Mouse (Mus musculus): ENCODE data around the gene Rab3gap2. TPM values are rescaled to one million over a fixed set of nuclear protein-coding genes. Genes with fewer than 3 reads are reported as not detected.
A peak's percentile ranks its signal among the peaks of the same experiment; 100 is the strongest.
"Not testable (repeated sequence)": the region's sequence is repeated elsewhere in the genome, so short reads cannot be mapped to it uniquely, and the experiment has no call there.

The Rab3gap2 gene
- total RNA-seq, 2 experiments from 2014 or later = 51.7 to 59.6 TPM

- ATAC-seq (replicated peaks; ENCODE audit: poor library complexity, severe bottlenecking) = peak; percentile 40; the same call in 1 of the 2 replicates
Measured at GRCm38 (mm10) chr1:185277022-185277421, 73.1 kb downstream of the Rab3gap2 start.

DNA sequence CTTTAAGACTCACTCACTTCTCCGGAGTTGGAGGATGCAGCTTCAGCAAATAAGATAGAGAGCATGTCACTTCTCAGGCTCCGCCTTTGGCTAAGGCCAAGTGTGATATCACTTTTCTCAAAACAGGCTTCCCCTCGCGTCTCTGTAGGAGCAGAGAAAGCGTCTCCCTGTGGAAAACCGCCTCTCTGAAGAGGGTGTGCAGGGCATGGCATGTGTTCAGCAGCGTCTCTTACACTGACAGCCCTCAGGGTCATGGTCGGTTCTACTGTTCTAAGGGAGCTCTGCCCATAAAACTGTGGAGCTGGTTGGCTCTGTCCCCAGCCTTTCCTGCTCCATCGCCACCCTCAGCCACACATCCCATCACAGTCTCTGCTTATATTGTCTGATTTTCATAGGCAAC, 75.4 kb downstream of the Rab3gap2 start:
- no peak for ATAC-seq (replicated peaks; ENCODE audit: poor library complexity, severe bottlenecking)

- no peak for ATAC-seq (replicated peaks; ENCODE audit: poor library complexity, severe bottlenecking)
Measured at GRCm38 (mm10) chr1:185280616-185281015, 76.7 kb downstream of the Rab3gap2 start.

- ATAC-seq (replicated peaks; ENCODE audit: poor library complexity, severe bottlenecking) = no peak
Measured at GRCm38 (mm10) chr1:185282846-185283245, 78.9 kb downstream of the Rab3gap2 start.

GRCm38 (mm10) chr1:185283247-185283646, 79.3 kb downstream of the Rab3gap2 start:
- no peak for ATAC-seq (replicated peaks; ENCODE audit: poor library complexity, severe bottlenecking)

GRCm38 (mm10) chr1:185284740-185285139, 80.8 kb downstream of the Rab3gap2 start:
- ATAC-seq (replicated peaks; ENCODE audit: poor library complexity, severe bottlenecking) = no peak

DNA sequence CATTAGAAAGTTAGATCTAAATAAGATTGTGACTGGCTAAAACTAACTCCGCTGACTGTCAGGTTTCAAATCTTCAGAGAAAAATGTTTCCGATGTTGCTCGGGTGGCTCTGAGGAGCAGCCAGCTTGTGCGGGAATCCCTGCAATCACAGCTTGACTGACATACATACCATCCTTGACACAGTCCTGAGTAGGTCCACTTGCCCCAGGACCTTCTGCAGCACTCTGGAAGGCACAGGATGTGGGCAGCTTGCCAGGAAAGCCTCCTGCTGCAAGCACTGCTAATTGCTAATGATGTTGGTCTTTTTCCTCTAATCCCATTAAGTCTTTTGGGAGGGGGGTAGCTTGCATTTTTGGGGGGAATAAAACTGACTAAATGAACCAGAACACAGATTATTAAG, 81.3 kb downstream of the Rab3gap2 start:
- ATAC-seq (replicated peaks; ENCODE audit: poor library complexity, severe bottlenecking) = no peak

DNA sequence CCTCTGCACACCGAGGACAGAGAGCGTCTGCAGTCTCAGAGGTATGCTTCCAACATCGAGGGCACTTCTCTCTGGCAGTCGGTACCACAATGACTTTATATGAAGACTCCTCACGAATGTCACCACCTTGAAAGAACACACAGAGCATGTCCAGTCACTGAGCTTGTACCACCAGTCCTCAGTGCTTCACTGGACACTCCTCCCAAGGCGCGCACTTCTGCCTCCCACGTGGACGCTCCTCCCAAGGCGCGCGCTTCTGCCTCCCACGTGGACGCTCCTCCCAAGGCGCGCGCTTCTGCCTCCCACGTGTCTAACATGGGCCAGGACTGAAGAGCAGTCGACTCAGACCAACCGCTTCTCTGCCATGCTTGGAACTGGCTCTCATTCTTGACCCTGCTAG, 83.1 kb downstream of the Rab3gap2 start:
- no peak for ATAC-seq (replicated peaks; ENCODE audit: poor library complexity, severe bottlenecking)

GRCm38 (mm10) chr1:185289231-185289630, 85.3 kb downstream of the Rab3gap2 start:
- ATAC-seq (replicated peaks; ENCODE audit: poor library complexity, severe bottlenecking) = no peak

DNA sequence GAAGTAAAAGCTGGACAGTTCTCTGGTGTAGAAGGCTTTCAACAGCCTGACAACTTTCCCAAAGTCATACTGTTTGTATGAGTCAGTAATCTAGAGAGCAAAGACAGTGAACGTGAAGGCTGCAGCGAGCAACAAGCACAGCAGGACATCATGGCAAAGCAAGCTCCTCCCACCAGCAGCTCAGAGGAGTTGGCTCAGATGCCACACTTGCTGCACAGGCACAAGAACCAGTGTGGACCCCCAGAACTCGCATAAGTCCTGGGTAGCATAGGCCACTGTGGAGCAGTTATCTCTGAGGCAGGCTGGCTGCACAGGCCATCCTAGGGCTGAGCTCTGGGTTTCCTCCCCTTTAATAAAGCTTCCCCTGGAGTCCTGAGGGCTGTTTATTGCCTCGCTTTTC, 87.4 kb downstream of the Rab3gap2 start:
- ATAC-seq (replicated peaks; ENCODE audit: poor library complexity, severe bottlenecking) = no peak

DNA sequence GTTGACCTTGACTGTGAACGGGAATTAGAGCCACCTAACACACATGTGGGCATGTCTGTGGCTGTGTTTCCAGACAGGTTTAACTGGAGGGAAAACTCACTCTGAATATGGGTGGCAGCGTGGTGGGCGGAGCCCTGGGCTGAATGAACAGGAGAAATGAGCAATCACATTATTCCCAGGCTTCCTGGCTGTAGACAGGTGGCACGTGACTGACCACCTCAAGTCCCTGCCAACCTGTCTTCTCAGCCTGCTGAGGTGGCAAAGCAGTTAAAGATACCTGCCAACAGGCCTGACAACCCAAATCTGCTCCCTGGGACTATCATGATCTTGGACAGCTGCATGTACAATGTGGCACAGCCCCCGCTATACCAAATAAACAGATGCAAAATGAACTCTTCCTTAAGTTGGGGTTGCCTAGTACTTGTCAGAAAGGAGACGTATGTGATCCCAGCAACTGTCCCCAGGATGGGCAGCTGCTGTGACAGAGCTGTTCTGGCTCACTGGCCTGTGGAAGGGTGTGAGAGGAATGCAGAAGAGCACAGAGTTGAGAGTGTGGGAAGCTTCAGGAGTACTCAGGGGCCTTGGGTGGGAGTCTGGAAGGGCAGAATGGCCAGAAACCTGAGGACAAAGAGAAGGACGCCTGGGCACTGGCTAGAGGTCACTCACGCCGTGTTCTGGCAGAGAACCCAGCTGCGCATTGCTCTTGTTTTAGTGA, 88.9 kb downstream of the Rab3gap2 start:
- ATAC-seq (replicated peaks; ENCODE audit: poor library complexity, severe bottlenecking) = no peak

- no peak for ATAC-seq (replicated peaks; ENCODE audit: poor library complexity, severe bottlenecking)
Measured at GRCm38 (mm10) chr1:185296850-185297249, 92.9 kb downstream of the Rab3gap2 start.

DNA sequence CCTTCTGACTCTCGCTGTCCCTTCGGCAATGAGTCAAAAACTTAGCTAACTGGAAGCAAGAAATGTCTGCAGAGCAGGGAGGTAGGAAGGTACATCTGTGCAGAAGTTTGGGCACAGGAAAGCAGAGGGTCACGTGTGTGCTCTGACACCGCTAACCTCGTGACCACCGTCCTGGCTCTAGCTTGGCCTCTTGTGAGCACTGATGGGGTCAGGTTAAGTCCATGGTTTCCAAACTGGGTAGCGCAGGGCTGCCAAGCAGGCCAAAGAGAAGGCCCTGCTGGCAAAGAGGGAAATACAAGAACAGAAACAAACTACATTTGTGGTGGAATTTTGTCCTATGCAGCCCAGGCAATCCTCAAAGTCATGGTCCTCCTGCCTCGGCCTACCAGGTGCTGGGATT, 94.6 kb downstream of the Rab3gap2 start:
- no peak for ATAC-seq (replicated peaks; ENCODE audit: poor library complexity, severe bottlenecking)

GRCm38 (mm10) chr1:185302816-185303215, 98.9 kb downstream of the Rab3gap2 start:
- no peak for ATAC-seq (replicated peaks; ENCODE audit: poor library complexity, severe bottlenecking)

- ATAC-seq (replicated peaks; ENCODE audit: poor library complexity, severe bottlenecking) = no peak
Measured at GRCm38 (mm10) chr1:185306836-185307235, 102.9 kb downstream of the Rab3gap2 start.

DNA sequence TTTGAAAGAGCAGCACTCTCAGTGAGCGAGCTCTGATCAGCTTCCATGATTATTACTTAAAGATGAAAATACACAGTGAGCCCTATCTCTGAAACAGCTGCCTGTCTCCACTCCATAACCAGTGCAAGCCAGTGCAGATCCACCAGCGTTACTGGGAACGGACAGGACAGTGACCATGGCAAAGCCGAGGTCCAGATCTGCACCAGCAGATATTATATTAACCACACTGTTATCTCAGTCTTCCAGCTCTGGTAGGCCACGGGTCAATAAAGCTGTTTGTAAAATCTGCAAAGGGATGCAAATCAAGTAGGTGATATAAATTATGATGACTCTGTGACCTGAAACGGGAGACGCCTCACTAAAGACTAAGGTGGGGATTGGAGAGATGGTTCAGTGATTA, 103.7 kb downstream of the Rab3gap2 start:
- ATAC-seq (replicated peaks; ENCODE audit: poor library complexity, severe bottlenecking) = no peak

DNA sequence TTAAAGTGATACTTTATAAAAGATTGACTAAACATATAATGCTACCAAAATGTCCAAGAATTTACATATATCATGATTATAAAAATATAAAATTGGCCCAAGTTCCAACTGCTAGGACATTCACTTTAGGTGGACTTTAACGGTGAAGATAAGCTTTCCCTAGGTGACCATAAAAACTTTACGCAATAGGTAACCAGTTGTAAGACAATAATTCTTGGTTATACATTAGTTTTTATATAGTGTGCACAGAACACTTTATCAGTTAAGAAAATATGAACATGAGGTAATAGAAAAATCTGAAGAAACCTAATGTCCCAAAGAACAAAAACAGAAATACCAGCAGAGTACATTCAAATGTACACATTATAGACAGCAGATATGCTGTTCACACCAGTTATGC, 104.4 kb downstream of the Rab3gap2 start:
- ATAC-seq (replicated peaks; ENCODE audit: poor library complexity, severe bottlenecking) = no peak

DNA sequence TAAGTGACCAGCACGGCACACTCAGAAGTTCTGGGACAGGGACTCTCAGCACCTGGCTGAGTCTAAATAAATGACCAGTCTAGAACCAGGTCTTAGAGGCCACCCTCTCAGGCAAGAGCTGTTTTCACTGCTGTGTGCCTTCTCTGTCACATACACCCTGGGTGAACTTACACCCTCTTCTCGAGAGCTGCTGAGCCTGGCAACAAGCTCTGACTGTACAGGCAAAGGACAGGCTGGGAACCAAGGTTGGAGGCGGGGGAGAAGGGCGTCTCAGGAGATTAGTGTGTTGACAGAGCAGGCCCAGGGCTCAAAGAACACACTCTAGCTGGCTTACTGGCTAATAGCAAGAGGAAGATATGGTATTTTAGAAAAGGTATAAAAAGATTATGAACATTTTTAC, 105.0 kb downstream of the Rab3gap2 start:
- ATAC-seq (replicated peaks; ENCODE audit: poor library complexity, severe bottlenecking) = no peak

DNA sequence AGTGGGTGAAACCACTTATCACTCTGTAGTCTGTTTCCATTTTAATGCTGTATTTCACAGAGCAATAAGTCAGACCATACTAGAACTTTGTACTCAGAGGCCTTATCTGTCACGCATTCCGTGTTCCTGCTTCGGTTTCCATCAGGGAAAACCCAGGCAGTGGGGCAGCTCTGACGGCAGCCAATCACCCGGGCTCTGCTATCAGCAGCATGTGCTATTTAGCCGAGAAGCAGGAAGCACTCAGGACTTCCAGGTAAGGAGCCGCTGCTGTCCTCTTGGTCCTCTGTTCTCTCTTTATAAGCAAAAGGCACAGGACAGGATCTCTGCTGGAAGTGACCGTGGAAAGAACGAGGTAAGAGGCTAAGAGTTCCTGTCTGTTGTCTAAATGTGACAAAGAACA, 108.0 kb downstream of the Rab3gap2 start:
- no peak for ATAC-seq (replicated peaks; ENCODE audit: poor library complexity, severe bottlenecking)

DNA sequence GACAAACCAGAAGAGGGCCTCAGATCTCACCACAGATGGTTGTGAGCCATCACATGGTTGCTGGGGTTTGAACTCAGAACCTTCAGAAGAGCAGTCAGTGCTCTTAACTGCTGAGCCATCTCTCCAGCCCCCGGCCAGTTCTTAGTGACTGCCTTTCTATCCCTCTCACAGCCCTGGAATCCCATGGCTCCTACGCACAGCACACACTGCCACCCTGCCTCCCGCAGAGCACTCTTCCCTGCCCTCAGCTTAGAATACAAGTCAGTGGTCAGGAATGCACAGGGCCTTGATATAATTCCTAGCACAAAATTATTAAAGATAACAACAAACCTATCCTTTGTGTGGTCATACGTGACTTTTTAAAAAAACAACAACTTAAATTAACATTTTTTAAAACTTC, 110.6 kb downstream of the Rab3gap2 start:
- no peak for ATAC-seq (replicated peaks; ENCODE audit: poor library complexity, severe bottlenecking)

DNA sequence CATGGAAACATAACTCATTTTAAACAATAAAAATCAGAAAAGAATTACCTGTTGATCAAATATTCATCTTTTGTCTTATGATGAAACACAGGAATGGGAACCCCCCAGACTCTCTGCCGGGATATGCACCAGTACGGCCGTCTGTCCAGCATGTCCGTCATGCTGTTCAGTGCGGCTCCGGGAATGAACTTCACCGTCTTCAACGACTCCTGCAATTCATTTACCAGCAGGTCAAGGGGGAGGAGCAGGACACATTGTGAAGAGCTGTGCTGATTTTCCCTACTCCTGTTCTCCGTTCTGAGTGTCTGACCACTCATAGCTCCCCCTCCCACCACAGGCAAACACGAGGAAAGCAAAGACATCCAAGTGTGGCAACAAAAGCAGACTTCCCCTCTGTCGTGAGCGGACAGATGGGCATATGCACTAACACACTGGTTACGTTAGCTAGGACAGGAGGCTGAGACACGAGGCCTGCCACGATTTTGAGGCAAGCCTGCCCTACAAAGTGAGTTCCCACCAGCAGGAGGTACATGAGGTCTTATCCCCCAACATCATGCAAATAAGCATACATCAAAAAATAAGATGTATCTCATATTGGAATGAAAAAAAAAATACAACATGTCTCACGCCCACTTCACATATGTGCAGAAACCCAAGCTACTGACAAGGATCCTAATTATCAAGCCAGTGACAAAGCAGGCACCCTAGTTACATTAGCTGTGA, 112.1 kb downstream of the Rab3gap2 start:
- no peak for ATAC-seq (replicated peaks; ENCODE audit: poor library complexity, severe bottlenecking)

DNA sequence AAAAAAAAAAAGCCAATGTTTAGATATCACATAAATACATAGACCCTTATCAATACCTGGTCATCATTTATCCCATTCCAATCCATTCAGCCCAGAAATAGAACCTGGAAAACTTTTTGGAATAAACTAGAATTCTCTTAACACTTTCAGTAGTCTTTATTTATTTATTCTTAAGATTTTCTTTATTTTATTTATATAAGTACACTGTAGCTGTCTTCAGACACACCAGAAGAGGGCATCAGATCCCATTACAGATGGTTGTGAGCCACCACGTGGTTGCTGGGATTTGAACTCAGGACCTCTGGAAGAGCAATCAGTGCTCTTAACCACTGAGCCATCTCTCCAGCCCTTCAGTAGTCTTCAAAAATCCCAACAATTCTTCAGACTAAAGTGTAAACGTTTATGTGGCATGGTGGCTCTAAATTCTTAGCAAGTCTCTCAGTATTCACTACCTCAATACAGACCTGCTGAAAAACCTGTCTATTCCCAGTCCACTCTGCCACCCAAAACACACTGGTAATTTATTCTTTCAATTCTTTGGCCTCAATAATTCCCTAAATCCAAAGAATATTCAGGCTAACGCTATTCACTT, 123.9 kb downstream of the Rab3gap2 start:
- ATAC-seq (replicated peaks; ENCODE audit: poor library complexity, severe bottlenecking) = not testable (repeated sequence)

All from granulocyte monocyte progenitor cell, adult 5-6 weeks (primary cell).